Mouse (Mus musculus): Measurements from ENCODE around the gene Rab24.
A peak's percentile ranks its signal among the peaks of the same experiment; 100 is the strongest.

Rab24 gene

DNA sequence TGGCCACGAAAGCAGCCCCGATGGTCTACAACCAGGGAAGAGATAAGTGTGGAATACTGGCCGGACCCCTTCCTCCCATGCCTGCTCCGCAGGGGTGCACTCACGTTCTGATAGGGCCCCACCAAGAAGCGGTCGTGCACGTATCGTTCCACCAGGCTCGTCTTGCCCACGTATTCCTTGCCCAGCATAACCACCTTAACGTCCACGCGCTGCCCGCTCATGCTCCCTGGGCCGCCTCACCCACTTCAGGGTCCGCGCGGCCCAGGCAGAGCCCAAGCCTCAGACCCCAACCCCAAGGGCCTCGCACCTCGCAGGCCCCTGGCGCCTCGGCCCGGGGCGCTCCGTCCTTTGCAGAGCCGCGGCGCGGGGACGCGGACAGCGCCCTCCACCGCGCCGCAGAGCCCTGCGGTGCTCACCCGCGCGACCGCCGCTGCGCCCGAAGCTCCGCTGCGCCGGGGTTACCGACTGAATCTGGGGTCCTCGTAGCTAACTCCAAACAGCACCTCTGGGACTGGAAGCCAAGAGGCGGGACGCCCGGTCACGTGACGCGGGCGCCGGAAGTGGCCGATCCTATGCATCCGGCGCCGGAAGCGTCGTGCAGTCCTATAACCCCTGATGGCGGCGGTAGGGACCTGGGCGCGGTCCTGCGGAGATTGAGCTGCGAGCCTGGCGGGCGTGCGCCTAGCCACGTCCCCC, at the start of gene Rab24:
Gene Rab24 (minus strand): TSS at position 513 of the 696 bp plus-strand sequence.
- DNase-seq = peak; percentile 88

DNA sequence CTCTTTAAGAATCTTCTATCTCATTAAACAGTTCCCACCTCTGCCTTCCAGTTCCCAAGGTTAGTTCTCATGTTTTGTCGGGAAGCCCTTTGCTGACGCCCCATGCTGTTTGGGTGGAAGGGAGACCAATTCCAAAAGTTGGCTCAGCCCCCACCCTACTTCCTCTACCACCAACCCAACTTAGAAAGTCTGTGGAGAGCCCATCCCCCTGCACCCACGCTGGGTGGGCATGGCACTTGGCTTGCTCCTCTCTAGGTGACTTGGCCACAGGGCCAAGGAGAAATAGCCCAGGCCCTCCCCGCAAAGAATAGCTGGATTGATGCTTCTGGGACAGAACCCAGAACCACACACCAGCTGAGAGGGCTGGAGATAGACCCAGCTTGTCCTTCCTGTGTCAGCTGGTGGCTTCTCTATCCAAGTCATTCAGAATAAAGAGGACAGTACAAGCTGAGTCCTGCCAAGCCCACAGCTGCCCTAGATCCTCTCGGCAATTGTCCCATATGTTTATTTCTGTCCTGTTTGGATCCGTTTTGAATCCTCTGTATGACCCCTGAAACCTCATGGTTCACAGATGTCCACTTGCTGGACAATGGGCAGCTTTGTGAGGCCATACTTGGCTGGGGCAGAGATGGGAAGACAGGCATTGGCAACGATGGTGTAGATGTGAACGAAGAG, 49.4 kb upstream of the Rab24 start:
- DNase-seq = peak; percentile 36

DNA sequence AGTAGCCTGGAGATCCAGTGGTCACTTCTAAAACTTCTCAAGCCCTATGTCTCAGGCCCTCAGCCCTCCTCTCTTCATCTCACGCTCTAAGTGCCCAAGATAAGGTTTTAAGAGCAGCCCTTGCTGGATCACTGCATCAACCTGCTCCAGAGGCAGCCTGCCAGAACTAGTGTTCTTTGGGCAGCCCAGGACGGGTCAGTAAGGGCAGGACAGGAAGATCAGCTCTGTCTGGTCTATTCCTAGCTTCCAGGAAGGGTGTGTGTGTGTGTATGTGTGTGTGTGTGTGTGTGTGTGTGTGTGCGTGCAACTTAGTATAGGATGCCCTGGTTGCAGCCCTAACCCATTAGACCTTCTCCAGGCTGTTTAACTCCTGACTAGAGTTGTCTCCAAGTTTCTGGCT, 48.5 kb upstream of the Rab24 start:
- DNase-seq = no peak

DNA sequence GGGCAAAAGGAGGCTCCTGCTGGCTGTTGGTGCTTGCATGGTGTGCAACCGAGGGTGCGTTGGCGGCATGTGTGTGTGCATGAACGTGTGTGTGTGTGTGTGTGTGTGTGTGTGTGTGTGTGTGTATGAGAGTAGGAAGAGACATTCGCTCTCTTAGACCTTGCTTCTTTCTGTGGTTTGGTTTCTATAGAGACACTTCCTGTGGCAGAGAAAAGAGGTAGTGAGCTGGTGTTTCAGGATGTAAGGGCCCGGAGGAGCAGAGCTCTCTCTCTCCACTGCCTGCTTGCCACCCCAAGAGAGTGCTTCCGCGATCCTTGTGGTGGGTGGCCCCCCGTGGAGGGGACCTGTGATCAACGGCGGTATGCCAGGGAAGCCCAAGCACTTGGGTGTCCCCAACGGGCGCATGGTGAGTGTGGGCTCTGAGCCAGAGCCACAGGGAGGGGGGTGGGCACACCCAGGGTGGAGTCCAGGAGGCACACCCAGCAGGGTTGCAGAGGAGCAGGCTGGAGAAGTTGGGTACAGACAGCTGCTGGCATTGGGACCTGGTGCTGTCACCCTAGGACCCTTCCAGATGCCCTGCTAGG, 47.9 kb upstream of the Rab24 start, which contains the start of gene Rgs14:
Gene Rgs14 (plus strand): TSS at position 202 of the 584 bp plus-strand sequence.
- no peak for DNase-seq

DNA sequence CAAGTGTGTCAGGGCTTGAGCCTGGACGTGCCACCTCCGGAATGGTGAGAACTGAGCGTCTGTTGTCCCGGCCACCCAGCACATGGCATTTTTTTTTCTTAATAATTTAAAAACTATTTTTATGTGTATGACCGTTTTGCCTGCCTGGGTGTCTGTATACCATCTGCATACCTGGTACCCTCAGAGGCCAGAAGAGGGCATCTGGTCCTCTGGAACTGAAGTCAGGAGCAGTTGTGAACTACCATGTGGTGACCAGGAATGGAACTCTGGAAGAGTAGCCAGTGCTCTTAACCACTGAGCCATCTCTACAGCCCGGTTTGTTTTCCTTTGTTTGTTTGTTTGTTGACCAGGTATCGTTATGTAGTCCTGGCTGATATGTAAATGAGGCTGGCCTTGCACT, 46.7 kb upstream of the Rab24 start:
- no peak for DNase-seq

DNA sequence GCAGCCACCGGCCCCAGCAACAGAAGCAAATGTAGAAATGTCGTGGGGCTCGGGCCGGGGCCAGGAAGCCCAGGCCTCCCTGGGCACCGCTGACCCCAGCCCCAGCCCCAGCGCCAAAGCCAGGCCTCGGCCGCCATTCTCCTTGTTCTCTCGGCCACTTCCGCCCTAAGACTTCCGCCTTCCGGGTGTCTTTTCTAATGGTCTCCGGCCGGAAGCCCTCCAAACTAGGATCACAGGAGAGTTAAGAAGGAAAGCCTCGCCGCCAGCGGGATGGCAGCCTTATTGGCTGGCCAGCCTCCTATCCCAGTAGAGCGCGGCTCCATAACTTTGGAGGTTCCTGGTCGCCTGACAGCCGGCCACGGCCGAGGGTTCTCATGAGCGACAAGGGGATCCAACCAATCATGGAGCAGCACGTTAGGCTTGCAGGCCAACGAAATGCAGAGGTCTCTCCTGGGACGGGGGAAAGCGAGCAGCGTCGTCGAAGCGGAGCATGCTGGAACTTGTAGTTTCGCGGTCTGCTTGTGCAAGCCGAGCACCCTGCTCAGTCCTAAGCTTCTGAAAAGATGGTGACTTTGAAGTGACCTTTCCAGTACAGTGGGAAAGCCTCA, 40.8 kb upstream of the Rab24 start, which contains the start of gene Lman2:
Gene Lman2 (minus strand): TSS at position 331 of the 608 bp plus-strand sequence.
- peak; percentile 97 for DNase-seq

DNA sequence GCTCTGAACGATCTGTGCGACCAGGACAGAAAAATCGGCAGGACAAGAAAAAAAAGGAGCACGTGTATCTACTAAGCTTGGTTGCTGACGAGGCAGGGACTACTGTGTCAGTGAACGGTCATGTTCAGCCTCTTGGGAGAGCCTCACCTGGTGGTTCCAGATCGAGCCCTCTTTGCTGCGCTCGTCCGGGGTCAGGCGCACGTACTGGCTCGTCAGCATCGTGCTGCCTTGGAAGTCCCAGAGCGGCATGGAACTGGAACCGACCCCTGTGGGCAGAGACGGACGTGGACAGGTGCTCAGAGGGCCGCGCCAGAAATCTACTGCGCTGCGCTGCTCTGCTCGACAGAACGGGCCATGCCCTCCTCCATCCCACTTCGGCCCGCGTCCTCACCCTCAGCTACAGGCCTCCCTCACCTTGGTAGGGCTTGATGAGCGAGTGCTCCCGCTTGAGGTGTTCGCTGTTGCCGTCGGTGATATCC, 40.3 kb upstream of the Rab24 start:
- no peak for DNase-seq

DNA sequence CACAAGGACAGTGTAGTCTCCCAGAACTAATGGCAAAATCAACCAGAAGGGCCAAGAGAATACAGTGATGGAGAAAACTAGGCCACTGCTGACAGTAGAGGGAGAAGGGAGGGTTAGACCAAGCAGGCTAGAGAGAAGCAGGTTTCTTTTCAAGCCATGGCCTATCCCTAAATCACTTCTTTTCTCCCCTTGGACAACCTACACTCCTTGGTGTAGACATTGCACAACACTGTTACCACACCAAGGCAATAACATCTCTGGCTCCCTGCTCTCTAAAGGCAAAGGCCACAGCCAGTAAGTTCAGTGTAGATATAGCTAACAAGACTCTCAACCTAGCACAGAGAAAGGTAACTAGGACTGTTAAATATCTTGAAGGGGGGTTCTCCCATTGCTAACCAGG, 39.4 kb upstream of the Rab24 start:
- DNase-seq = no peak

DNA sequence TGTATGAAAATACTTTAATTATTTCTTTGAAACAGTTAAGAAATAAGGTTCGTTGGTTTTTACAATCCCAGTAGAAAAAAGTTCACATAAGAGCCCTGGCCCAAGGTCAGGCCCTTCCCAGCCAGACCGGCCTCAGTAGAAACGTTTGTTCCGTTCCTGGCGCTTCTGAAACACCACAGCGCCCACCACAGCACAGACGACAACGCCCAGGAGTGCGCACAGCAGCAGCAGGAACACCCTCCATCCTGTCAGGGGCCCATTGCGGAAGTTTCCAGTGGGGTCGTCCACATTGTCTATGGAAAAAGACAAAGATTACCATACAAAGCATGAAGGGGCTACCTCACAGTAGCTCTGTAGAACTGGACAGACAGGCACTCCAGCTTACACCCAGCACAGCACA, 25.0 kb upstream of the Rab24 start:
- no peak for DNase-seq

DNA sequence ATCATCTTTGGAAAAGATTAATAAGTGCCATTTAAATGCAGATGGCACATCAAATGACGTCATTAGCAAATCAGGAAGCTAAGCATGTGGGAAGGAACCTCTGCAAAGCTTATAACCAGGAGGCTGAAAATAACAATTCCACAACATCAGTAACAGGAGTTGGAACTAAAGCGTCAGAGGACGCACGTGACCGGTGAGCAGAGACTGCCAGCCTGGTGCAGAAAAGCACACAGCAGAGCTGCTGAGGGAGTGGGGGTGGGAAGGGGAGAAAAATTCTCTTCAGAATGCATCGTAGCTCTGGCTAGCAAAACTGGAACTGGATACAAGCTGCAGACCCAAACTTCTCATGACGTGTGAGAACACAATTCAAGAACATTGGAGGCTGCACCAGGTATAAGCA, 22.5 kb upstream of the Rab24 start:
- no peak for DNase-seq

DNA sequence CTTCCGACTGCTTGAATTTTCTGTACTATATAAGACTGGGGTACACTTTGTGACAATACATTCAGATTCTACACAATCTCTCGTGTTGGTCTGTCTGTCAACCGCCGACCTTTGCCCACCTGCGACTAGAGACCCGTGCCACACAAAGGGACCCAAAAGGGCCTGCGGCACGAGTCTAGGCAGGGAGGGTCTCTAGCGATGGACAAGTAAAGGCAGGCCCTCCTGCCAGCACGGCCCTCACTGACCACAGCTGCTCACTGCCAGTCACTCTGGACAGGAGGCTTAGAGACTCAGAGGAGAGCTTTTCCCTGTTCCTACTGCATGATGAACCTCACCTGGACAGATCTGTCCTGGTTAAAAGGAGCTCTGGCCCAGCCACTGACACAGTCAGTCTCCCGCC, 20.7 kb upstream of the Rab24 start:
- DNase-seq = no peak

DNA sequence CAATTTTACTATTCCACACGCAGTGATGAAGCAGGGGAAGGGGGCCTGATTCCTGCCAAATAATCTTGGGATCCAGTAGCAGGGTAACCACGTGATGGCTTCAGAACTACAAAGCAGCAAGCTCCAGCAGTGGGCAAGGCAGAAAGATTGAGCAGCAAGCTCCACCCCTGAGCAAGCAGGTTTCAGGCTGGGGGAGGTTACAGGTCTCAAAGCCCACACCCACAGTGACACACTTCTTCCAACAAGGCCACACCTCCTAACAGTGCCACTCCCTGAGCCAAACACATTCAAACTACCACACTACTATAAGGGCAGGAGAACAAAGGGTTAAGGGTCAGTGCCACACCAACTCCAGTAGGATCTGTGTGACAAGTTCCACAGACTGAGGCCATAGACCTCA, 17.5 kb upstream of the Rab24 start:
- DNase-seq = no peak

DNA sequence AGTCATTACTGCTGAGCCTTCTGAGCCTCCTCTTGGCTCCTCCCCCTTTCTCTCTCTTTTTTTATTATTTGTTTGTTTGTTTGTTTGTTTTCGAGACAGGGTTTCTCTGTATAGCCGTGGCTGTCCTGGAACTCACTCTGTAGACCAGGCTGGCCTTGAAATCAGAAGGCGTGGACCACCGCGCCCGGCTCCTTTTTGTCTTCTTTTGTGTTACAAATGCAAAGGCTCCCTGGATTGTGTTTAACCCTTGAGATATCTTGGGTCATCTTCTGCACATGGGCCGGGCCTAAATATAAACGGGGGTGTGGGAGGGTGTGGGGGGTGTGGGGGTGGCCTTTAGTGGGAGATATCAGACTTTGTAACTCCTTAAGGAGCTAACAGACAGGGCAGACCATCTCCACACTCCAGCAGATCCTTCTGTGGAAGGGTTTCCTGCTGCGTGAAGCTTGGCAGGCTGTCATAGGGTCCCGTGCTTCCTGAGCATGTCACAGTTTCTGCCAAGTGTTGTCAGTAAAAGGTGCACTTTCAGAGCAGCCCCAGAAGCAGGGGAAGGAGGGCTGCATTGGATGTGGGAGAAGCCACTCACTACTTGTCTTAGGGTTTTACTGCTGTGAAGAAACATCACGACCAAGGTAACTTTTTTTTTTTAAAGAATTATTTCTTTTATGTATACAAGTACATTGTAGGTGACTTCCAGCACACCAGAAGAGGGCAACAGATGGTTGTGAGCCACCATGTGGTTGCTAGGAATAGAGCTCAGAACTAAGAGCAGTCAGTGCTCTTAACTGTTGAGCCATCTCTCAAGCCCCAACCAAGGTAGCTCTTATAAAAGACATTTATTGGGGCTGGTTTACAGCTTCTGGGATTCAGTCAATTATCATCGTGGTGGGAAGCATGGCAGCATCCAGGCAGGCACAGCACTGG, 16.6 kb upstream of the Rab24 start:
- DNase-seq = no peak

DNA sequence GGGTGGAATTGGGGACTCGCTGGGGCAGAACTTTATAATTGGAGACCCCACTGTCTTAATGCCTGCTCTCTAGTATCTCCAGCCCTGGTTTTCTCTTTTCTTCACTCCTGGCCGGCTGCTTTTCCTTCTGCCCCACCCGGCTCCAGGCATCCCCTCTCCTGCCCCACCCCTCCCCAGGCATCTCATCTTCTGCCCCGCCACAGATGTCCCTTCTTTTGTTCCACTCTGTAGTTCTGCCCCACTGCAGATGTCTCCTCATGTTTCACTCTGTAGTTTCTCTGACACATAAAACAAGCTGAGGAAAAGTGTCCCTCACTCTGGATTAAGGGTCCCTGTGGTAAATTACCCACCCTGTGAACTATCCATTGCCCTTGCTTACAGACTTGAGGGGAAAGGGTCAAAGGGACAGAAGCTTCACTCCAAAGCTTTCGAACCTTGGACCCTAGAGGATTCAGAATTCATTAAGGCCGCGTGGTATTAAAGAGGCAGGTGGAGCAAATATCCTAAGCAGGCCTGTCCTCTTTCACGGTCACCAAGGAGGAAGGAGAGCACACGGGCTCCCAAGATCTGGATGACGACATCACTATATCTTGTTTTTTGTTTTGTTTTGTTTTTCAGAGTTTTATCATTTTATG, 15.7 kb upstream of the Rab24 start:
- DNase-seq = no peak

DNA sequence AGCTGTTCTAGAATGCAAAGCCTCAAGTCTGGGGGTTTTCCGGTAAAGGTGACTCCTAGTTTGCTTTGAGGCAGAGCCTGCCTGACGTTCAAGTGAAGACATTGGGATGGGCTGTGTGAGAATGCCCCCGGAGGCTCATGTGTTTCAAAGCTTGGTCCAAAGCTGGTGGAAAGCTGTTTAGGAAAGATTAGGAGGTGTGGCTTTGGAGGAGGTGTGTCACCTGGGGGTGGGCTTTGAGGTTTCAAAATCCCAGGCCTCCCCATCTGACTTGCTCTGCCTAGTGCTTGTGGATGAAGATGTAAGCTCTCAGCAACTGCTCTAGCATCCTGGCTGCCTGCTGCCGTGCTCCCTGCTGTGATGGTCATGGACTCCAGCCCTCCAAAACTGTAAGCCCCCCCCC, 14.0 kb upstream of the Rab24 start:
- DNase-seq = no peak

DNA sequence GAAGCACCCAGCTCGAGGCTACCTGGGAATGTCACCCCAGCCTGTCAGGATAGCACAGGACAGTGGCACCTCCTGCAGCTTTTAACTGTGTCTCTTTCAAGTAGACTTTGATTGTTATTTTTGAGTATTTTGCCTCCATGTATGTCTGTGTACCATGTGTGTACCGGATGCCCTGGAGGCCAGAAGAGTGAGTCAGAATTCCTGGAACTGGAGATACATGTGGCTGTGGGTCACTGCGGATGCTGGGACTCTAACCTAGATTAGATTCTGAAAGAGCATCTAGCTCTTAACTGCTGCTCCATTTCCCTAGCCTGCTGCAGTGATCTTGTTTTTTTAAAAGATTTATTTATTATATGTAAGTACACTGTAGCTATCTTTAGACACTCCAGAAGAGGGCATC, 10.6 kb upstream of the Rab24 start:
- no peak for DNase-seq

DNA sequence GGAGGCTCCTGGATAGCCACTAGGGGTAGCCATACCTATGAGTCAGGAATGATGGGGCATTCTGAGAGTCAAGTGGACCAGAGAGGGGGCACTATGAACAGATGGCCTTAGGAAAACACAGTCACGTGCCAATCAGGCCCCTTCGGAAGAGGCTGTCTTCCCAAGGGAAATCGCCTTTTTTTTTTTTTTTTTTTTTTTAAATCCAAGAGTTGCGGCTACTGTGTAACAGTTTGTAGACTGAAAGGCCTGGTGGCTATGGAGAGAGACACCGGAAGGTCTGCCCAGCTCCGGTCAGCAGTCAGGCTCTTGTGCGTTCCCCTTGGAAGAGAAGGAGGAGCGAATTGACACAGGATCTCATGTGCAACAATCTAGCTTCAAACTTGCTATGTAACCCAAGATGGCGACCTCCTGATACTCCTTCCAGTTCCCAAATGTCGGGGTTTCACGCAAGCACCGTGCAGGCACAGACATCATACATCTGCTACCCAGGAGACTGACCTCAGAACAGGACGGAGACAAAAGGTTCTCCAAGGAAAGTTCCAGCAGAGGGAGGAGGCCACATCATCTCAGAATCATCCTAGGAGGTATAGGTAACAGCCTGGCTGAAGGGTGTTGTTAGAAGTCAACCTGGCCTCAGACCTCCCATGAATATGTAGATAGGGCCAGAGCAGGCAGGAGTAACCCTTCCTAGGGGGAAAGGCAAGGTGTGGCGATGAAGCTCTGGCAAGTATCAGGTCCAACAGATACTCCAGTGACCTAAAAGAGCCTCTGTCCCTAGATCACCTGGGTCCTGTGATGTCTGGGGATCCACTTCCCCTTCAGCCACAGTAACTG, 9.0 kb upstream of the Rab24 start:
- no peak for DNase-seq

DNA sequence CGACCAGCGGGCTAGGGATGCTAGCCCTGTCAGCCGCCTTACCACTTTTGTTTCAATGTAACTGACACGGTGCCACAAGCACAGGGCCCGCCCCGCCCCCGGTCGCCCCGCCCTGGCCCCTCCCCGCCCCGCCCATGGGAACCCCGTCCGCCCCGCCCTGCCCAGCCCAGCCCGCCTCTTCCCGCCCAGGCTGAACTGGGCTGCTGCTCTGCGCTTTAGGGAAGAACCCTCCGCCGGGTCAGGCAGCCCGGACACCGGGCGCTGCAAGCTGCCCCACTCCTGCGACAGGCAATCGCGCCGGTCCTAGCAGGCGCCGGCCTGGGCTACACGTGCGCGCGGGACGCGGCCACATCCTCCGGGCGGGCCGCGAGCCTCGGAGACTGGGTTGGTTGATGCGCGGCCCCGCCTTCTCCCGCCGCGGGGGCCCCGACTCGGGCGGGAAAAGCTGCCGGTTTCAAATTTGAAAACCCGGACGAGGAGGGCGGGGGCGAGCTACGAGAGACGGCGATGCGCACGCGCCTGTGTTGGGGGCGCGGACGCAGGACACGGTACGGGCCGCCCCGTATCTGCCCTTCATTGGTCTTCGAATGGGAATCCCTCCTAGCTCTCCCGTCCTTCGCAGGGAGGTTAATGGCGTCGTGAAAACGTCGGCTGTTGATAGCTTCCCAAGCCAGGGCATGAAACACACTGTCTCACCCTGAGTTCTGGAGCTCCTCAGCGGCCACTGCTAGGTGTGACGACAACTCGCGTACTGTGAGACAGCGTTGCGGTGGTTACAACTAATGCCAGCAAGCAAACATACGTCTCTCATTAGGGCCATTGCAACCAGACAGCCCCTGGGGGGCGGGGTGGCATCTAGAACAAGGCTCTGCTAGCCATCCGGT, 8.2 kb upstream of the Rab24 start, which contains the start of gene Mxd3:
Gene Mxd3 (minus strand): TSS at position 141 of the 884 bp plus-strand sequence.
- peak; percentile 72 for DNase-seq

DNA sequence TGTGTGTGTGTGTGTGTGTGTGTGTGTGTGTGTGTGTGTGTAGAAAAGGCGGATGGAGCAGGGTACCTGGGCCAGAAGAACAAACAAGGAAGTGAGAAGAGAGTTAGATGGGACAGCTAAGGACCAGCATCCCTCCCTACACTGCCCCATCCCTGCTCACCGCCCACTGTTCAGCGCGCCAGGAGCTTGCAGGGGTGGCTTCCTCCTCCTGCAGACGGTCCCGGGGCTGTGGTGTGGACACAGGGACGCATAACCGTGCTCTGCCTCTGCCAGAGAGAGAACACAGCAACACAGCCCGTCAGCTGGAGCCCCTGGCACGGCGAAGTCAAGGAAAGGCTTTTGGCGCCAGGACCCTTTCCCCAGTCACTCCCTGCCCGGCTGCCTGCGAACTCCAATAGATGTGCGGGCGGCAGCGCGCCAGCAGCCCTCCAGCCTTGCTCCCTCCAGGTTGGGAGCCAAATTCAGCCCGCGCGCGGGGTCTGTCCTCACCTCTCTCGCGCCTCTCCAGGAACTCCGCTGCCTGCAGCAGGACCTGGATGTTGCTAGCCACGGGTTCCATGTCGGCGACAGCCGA, 7.5 kb upstream of the Rab24 start:
- peak; percentile 60 for DNase-seq

DNA sequence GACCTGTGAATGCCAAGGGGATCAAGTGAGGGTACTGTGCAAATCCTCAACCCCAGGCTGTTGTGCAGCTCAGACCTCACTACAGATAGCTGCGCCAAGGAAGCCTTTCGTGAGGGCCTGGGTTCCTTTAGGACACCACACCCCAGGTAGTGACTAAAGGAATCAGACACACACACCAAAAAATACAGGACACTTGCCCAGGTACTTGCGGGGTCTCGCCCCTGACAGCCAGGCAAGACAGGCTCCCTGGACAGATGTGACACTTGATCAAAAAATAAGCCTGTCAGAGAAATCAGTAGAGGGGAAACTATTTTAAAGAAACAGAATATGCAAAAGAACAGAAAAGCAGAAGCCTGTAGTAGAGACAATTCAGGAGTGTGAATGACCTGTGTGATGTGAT, 6.9 kb upstream of the Rab24 start:
- no peak for DNase-seq
